Mouse (Mus musculus) intestine, embryonic 15.5 days (tissue): ENCODE data around the gene Gm21887. TPM values are rescaled to one million over a fixed set of nuclear protein-coding genes. Genes with fewer than 3 reads are reported as not detected.
"Not testable (repeated sequence)": the region's sequence is repeated elsewhere in the genome, so short reads cannot be mapped to it uniquely, and the experiment has no call there.

Experiments
- ATAC-seq: fragments of 200-750 bp; cut with Nextera tagmentation; 2 replicates; pipeline ENCODE4 v1.8.0; 2017; ENCODE audit warnings: moderate TSS enrichment, moderate library complexity
- H3K27ac ChIP-seq: fragments of 300-500 bp; sonication (generic); 2 replicates; pipeline ENCODE4 v1.5.1; 2015; ENCODE audit warnings: mild to moderate bottlenecking, inconsistent platforms
- H3K27me3 ChIP-seq: fragments of 300-500 bp; sonication (generic); replicated peaks from 2 replicates; pipeline ENCODE4 v1.6.1; 2015; ENCODE audit warnings: inconsistent platforms
- H3K36me3 ChIP-seq: fragments of 300-500 bp; sonication (generic); 2 replicates; pipeline ENCODE4 v1.6.1; 2015; ENCODE audit warnings: inconsistent platforms
- H3K4me1 ChIP-seq: fragments of 300-500 bp; sonication (generic); replicated peaks from 2 replicates; pipeline ENCODE4 v1.6.1; 2015; ENCODE audit warnings: inconsistent platforms
- H3K4me2 ChIP-seq: fragments of 300-500 bp; sonication (generic); replicated peaks from 2 replicates; pipeline ENCODE4 v1.6.1; 2015; ENCODE audit warnings: mild to moderate bottlenecking, inconsistent platforms
- H3K4me3 ChIP-seq: fragments of 300-500 bp; sonication (generic); replicated peaks from 2 replicates; pipeline ENCODE4 v1.5.1; 2015; ENCODE audit warnings: inconsistent platforms
- H3K9ac ChIP-seq: fragments of 300-500 bp; sonication (generic); 2 replicates; pipeline ENCODE4 v1.6.1; 2015; ENCODE audit warnings: inconsistent platforms
- H3K9me3 ChIP-seq: fragments of 300-500 bp; sonication (generic); 2 replicates; pipeline ENCODE4 v1.6.1; 2016; ENCODE audit warnings: inconsistent platforms
- WGBS: fragments of 180-500 bp; shearing (Covaris S2); methylation state at CpG from one replicate; pipeline ENCODE4 v1.1.7; 2015; 5-methylcytosine and 5-hydroxymethylcytosine counted together
- polyA plus RNA-seq: library from polyadenylated mRNA; unstranded; fragments of >200 nt; fragmentation: Nextera tagmentation; extraction: Ambion mirVana; gene quantifications from 2 replicates; pipeline ENCODE4 v1.2.1, GENCODE M21; 2015

Gene Gm21887
- polyA plus RNA-seq, 1 experiment from 2014 or later = 168 TPM

DNA sequence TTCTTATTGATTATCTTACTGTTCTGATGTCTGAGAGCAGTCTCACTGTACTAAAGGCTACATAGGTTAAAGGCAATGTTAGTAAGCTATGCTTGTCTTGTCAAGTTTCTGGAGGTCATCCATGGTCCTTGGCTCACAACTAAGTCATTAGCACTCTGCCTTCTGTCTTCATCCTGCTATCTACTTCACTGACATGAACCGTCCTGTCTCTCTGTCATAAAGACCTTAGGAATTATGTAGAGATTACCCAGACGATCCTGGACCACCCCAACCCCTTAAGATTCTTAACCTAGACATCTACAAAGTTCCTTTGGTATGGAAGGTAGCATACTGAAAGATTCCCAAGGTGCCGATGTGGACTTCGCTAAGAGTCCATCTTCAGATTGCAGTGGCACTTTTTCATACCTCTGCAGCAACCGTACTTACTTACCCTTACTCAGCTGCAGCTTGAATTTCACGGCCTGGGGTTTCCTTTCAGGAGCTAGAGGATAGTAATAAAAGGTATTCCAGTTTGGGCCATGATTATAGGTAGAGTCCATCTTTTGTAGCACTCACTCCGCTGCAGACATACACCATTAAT, 31.5 kb upstream of the Gm21887 start:
- H3K27ac ChIP-seq, H3K9me3 ChIP-seq, H3K27me3 ChIP-seq, H3K4me1 ChIP-seq, H3K4me3 ChIP-seq, ATAC-seq, H3K9ac ChIP-seq, H3K4me2 ChIP-seq: not testable (repeated sequence)
- WGBS = 87% methylated on average over 7 of the region's 7 CpGs
- peaks cover 17% of the 10 kb centered on the region for H3K36me3 ChIP-seq

GRCm38 (mm10) chrX:169978436-169979381, 30.8 kb upstream of the Gm21887 start:
- H3K4me2 ChIP-seq, H3K9ac ChIP-seq, ATAC-seq: not testable (repeated sequence)

GRCm38 (mm10) chrX:169979461-169980202, 29.8 kb upstream of the Gm21887 start:
- 83% methylated on average over 20 of the region's 20 CpGs for WGBS
- peaks cover 30% of the 10 kb centered on the region for H3K36me3 ChIP-seq
- ATAC-seq = not testable (repeated sequence)

More at GRCm38 (mm10) chrX:169978436-169979381, 30.8 kb upstream of the Gm21887 start:
- not testable (repeated sequence) for H3K4me3 ChIP-seq, H3K4me1 ChIP-seq, H3K27me3 ChIP-seq, H3K9me3 ChIP-seq, H3K27ac ChIP-seq
- H3K36me3 ChIP-seq = peaks cover 22% of the 10 kb centered on the region
- WGBS = 63% methylated on average over 29 of the region's 29 CpGs

GRCm38 (mm10) chrX:169980203-169980556, 29.3 kb upstream of the Gm21887 start:
- H3K27me3 ChIP-seq, H3K4me1 ChIP-seq, H3K27ac ChIP-seq, H3K4me3 ChIP-seq, H3K9me3 ChIP-seq, H3K9ac ChIP-seq, ATAC-seq, H3K4me2 ChIP-seq: not testable (repeated sequence)
- H3K36me3 ChIP-seq = peaks cover 35% of the 10 kb centered on the region
- 84% methylated on average over 6 of the region's 6 CpGs for WGBS

More at GRCm38 (mm10) chrX:169979461-169980202, 29.8 kb upstream of the Gm21887 start:
- H3K9ac ChIP-seq, H3K27me3 ChIP-seq, H3K9me3 ChIP-seq, H3K4me2 ChIP-seq, H3K4me3 ChIP-seq, H3K4me1 ChIP-seq, H3K27ac ChIP-seq: not testable (repeated sequence)

GRCm38 (mm10) chrX:169980809-169981289, 28.6 kb upstream of the Gm21887 start:
- H3K4me3 ChIP-seq = no peak overlapping the region
- no peaks in the 10 kb centered on the region for H3K4me1 ChIP-seq
- peaks cover 40% of the 10 kb centered on the region for H3K36me3 ChIP-seq
- H3K27me3 ChIP-seq = no peaks in the 10 kb centered on the region
- H3K9me3 ChIP-seq = peaks cover 2% of the 10 kb centered on the region; the same call in 1 of the 2 replicates
- ATAC-seq = no peak
- H3K27ac ChIP-seq = no peak overlapping the region
- H3K4me2 ChIP-seq = no peak overlapping the region
- H3K9ac ChIP-seq = no peak overlapping the region
- 83% methylated on average over 12 of the region's 12 CpGs for WGBS

DNA sequence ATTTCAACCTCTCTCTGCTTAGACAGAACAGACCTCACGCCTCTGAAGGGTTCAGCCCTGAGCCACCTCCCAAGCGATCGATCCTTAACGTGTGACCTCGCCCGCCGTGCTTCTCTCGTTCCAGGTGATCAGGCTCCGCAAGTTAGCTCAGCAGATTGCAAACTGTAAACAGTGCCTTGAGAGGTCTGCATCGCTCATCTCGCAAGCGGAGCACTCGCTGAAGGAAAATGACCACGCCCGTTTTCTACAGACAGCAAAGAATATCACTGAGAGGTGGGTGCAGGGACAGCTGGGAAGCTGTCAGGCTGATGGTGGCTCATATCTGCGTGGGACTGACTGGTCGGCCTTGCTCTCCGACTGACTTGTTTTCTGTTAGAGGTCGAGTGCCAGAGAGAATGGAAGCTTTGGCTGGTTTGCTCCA, 27.7 kb upstream of the Gm21887 start:
- H3K4me3 ChIP-seq, H3K9ac ChIP-seq, H3K27me3 ChIP-seq, H3K9me3 ChIP-seq, H3K4me1 ChIP-seq, H3K27ac ChIP-seq, H3K4me2 ChIP-seq: not testable (repeated sequence)
- H3K36me3 ChIP-seq = peaks cover 44% of the 10 kb centered on the region
- ATAC-seq = peak; percentile 34
- 77% methylated on average over 19 of the region's 19 CpGs for WGBS

GRCm38 (mm10) chrX:169982606-169983400, 26.7 kb upstream of the Gm21887 start:
- H3K4me1 ChIP-seq, H3K4me3 ChIP-seq, H3K27me3 ChIP-seq, H3K9me3 ChIP-seq, H3K27ac ChIP-seq, ATAC-seq, H3K9ac ChIP-seq, H3K4me2 ChIP-seq: not testable (repeated sequence)
- WGBS = 86% methylated on average over 23 of the region's 23 CpGs
- H3K36me3 ChIP-seq = peaks cover 45% of the 10 kb centered on the region

DNA sequence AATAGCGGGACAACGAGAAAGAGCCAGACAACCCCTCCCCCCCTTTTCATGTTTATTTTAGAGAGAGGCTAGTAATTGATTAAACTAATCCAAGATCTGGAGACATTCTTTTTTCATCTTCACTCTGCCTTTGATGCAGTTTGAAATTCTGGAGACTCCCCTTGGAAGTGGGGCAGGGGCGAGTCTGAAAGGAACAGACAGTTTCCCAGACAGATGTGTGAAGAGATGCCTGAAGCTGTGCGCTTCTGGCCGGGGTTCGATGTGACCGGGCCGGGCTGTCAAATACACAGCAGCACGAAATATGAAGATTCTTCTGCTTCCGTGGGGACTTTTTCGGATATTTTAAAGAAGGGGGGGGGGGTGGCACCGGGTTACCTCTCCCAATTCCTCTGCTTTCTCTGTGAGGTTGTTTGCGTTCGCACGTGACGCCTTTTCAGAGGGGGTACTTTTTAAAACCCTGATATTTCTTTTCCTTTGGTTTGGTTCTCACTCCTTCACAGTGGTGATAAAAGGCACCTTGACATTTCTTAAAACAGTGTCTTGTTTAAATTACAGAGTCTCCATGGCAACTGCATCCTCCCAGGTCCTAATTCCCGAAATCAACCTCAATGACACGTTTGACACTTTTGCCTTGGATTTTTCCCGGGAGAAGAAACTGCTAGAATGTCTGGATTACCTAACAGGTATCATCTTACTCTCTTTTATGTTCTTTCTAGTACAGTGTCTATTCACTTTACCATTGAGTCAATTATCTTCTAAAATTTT, 25.9 kb upstream of the Gm21887 start:
- not testable (repeated sequence) for ATAC-seq, H3K4me2 ChIP-seq, H3K9me3 ChIP-seq, H3K9ac ChIP-seq, H3K4me1 ChIP-seq, H3K27me3 ChIP-seq, H3K27ac ChIP-seq, H3K4me3 ChIP-seq
- 79% methylated on average over 19 of the region's 19 CpGs for WGBS
- H3K36me3 ChIP-seq = peaks cover 47% of the 10 kb centered on the region

DNA sequence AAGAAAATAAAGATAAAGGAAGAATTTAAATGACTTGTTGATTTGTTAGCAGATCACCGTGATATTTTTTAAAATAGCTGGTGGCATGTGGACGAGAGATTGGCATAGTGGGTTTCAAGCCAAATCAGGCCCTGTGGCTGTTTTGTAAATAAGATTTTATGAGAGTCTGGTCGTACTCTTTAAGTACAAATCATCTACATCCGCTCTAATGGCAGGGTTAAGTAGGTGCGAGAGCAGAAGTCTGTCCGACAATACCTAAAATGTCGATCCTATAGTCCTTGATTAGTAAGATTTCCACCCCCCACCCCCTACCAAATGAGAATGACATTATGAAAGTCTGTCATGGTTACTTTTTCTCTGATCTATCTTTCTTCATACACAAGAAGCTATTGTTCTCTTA, 25.1 kb upstream of the Gm21887 start:
- Histone ChIP-seq H3K36me3 (peaks cover 54% of the 10 kb centered on the region), H3K9me3 (peaks cover 15% of the 10 kb centered on the region)
- not testable (repeated sequence) for H3K27me3 ChIP-seq, ATAC-seq, H3K9ac ChIP-seq, H3K4me1 ChIP-seq, H3K4me3 ChIP-seq, H3K4me2 ChIP-seq, H3K27ac ChIP-seq
- 90% methylated on average over 7 of the region's 7 CpGs for WGBS

GRCm38 (mm10) chrX:169984853-169985252, 24.6 kb upstream of the Gm21887 start:
- not testable (repeated sequence) for ATAC-seq, H3K4me2 ChIP-seq, H3K4me1 ChIP-seq, H3K27me3 ChIP-seq, H3K9ac ChIP-seq, H3K27ac ChIP-seq, H3K4me3 ChIP-seq
- peaks cover 57% of the 10 kb centered on the region for H3K36me3 ChIP-seq
- 92% methylated on average over 21 of the region's 21 CpGs for WGBS
- H3K9me3 ChIP-seq = peaks cover 17% of the 10 kb centered on the region

DNA sequence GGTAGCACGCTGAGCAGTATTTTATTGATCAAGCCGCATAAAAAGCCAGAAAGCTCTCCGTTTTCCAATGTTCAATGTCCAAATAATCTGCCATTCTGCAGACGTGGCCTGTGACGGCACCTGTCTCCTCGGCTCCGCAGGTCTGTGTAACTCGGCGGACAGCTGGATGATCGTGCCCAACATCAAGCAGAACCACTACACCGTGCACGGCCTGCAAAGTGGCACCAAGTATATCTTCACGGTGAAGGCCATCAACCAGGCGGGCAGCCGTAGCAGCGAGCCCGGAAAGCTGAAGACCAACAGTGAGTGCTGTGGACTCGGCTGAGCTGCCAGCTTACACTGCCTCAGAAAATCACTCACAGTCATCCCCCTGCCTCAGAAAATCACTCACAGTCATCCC, 23.7 kb upstream of the Gm21887 start:
- not testable (repeated sequence) for ATAC-seq, H3K4me2 ChIP-seq, H3K27me3 ChIP-seq, H3K4me1 ChIP-seq, H3K4me3 ChIP-seq, H3K27ac ChIP-seq, H3K9ac ChIP-seq
- peaks cover 22% of the 10 kb centered on the region for H3K9me3 ChIP-seq
- WGBS = 83% methylated on average over 18 of the region's 18 CpGs
- peaks cover 64% of the 10 kb centered on the region for H3K36me3 ChIP-seq
